Mouse (Mus musculus) kidney, postnatal 0 days (tissue): ENCODE results near the gene Acad10. TPM values are rescaled to one million over a fixed set of nuclear protein-coding genes. Genes with fewer than 3 reads are reported as not detected.

Experiments used
- ATAC-seq: fragments of 200-750 bp; cut with Nextera tagmentation; replicated peaks from 2 replicates; pipeline ENCODE4 v1.8.0; 2017; ENCODE audit warnings: low read depth, moderate number of reproducible peaks, moderate TSS enrichment, moderate library complexity; ENCODE audit not compliant: low FRiP score
- DNase-seq: peaks from one replicate; pipeline ENCODE4 v3.0.0-alpha.2; 2016; ENCODE audit warnings: low spot score
- H3K27ac ChIP-seq: fragments of 300-500 bp; sonication (generic); 2 replicates; pipeline ENCODE4 v1.5.1; 2014; ENCODE audit warnings: mild to moderate bottlenecking
- H3K27me3 ChIP-seq: fragments of 300-500 bp; sonication (generic); 2 replicates; pipeline ENCODE4 v1.6.1; 2014; ENCODE audit warnings: low read length, mixed read lengths; ENCODE audit not compliant: insufficient read depth
- H3K36me3 ChIP-seq: fragments of 300-500 bp; sonication (generic); 2 replicates; pipeline ENCODE4 v1.6.1; 2014; ENCODE audit warnings: low read length, mixed read lengths; ENCODE audit not compliant: insufficient read depth
- H3K4me1 ChIP-seq: fragments of 300-500 bp; sonication (generic); replicated peaks from 2 replicates; pipeline ENCODE4 v1.6.1; 2014; ENCODE audit warnings: antibody characterized with exemption, low read length, mixed read lengths; ENCODE audit not compliant: insufficient read depth
- H3K4me2 ChIP-seq: fragments of 300-500 bp; sonication (generic); 2 replicates; pipeline ENCODE4 v1.6.1; 2014; ENCODE audit warnings: mild to moderate bottlenecking, low read length, moderate library complexity, mixed read lengths
- H3K4me3 ChIP-seq: fragments of 300-500 bp; sonication (generic); replicated peaks from 2 replicates; pipeline ENCODE4 v1.5.1; 2014; ENCODE audit warnings: low read depth, low read length
- H3K9ac ChIP-seq: fragments of 300-500 bp; sonication (generic); 2 replicates; pipeline ENCODE4 v1.6.1; 2014; ENCODE audit warnings: low read depth, low read length
- H3K9me3 ChIP-seq: fragments of 300-500 bp; sonication (generic); replicated peaks from 2 replicates; pipeline ENCODE4 v1.6.1; 2016; ENCODE audit warnings: low read length, inconsistent platforms, mixed read lengths
- CTCF ChIP-seq: IDR thresholded peaks from 2 replicates; pipeline ENCODE4 v1.5.1; 2016; ENCODE audit warnings: antibody characterized with exemption, low read depth, mild to moderate bottlenecking, moderate library complexity
- WGBS: fragments of 180-500 bp; shearing (Covaris S2); extraction: QIAGEN DNeasy Blood & Tissue Kit; methylation state at CpG from one replicate; pipeline ENCODE4 v1.1.7; 2014; 5-methylcytosine and 5-hydroxymethylcytosine counted together
- polyA plus RNA-seq: library from polyadenylated mRNA; unstranded; fragments of >200 nt; fragmentation: Nextera tagmentation; extraction: Ambion mirVana; gene quantifications from 2 replicates; pipeline ENCODE4 v1.2.1, GENCODE M21; 2015

Gene Acad10
- polyA plus RNA-seq, 1 experiment from 2014 or later: 7.6 TPM

DNA sequence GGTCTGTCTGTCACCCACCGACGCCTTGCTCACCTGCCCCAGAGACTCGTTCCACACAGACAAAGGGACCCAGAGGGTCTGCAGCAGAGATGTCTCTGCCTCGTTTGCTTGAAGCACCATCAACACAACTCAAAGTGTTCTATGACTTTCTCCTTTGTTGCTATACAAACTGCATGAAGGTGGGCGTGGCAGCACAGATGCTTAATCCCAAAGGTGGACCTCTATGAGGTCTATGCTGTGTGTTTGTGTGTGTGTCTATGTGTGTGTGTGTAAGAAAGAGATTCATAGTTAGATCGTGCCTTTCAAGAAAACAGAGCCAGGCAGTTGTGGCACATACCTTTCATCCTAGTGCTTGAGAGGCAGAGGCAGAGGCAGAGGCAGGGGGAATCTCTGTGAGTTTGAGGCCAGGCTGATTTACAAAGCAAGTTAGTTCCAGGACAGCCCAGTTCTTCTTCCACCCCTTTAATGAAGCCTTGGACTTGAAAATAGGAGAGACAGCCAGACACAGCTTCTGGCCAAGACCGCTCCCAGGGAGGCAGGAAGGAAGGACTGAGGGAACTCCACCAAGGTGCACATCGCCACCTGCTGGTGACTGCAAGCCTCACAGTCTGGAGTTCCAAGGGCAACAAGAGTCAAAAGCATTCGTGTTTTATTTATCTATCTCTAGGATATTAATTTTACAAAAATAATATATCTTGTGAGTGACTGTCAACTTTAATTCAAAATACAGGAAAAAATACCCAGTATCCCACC, 58.6 kb downstream of the Acad10 start:
- H3K27ac ChIP-seq: no peak overlapping the region
- no peaks in the 10 kb centered on the region for H3K36me3 ChIP-seq
- no peak overlapping the region for H3K9ac ChIP-seq
- no peaks in the 10 kb centered on the region for H3K4me1 ChIP-seq
- no peak for ATAC-seq
- TF ChIP-seq CTCF: peak; percentile 97
- H3K9me3 ChIP-seq: no peaks in the 10 kb centered on the region
- peak; percentile 92 for DNase-seq
- H3K4me2 ChIP-seq: no peak overlapping the region
- no peaks in the 10 kb centered on the region for H3K27me3 ChIP-seq
- no peak overlapping the region for H3K4me3 ChIP-seq
- WGBS: 35% methylated on average over 9 of the region's 9 CpGs

DNA sequence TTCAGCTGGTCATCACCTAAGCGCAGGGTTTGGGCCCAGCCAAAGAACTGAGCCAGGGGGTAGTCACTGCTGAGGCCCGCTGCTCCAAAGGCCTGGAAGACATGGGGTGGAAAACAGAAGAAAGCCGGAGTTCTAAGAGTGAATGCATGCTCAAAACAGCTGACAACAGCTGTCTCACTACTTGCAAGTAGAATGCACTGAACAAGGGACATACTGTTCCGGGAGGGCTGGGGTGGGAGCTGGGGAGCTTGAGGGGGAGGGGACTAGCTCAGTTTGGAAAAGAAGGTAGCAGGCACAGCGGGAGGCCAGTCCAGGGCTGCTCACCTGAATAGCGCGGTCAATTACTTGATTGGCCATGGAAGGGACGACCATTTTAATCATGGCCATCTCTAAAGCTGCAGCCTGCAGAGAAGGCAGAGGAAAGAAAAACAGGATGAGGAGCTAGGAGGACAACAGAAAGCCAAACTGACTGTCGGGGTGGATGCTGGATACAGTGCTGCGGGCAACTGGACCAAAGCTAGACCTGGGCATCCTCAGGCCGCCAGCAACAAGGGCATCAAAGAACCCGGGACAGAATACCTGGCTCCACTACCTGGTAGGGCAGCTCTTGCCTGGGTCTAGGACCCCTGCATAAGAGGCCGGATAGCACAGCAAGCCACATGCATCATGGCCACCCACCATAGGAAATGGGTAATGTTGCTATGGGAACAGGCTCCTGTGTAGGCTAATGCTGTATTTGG, 61.3 kb downstream of the Acad10 start:
- Histone ChIP-seq H3K27ac (peak overlapping the region; percentile 56; the same call in 1 of the 2 replicates), H3K4me2 (no peak overlapping the region), H3K4me1 (peaks cover 2% of the 10 kb centered on the region; the same call in 1 of the 2 replicates), H3K36me3 (no peaks in the 10 kb centered on the region), H3K4me3 (no peak overlapping the region), H3K9ac (no peak overlapping the region), H3K27me3 (no peaks in the 10 kb centered on the region), H3K9me3 (no peaks in the 10 kb centered on the region)
- 74% methylated on average over 13 of the region's 13 CpGs for WGBS
- no peak for TF ChIP-seq CTCF
- ATAC-seq: no peak
- DNase-seq: peak; percentile 36

DNA sequence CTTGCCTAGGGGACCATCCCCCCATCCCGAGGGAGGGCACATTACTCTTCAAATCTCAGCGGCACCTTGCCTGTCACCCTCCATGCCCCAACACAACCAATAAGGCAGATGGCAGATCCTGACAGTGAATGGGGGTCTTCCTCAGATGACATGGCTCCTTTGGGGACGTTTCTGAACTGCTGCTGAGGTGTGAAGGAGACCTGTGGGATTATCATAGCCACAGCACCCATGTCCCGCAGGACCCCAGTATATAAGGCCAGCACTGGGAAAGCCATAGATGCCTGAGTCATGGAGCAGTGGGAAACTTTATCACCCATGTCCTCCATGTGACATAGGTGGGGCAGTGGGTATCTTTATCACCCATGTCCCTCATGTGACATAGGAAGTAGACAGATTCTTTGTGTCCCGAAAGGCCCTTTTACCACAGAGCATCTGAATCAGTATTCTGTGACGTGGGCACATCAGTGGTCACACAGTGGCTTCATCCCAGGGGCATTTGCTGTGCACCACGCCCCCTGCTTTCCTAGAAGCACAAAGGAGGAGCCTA, 62.2 kb downstream of the Acad10 start:
- Histone ChIP-seq H3K36me3 (no peaks in the 10 kb centered on the region), H3K27ac (no peak overlapping the region), H3K4me3 (no peak overlapping the region), H3K9me3 (no peaks in the 10 kb centered on the region), H3K27me3 (no peaks in the 10 kb centered on the region), H3K4me1 (peaks cover 9% of the 10 kb centered on the region), H3K9ac (no peak overlapping the region), H3K4me2 (no peak overlapping the region)
- ATAC-seq (no peak), DNase-seq (no peak)
- WGBS: 76% methylated on average over 7 of the region's 7 CpGs
- no peak for TF ChIP-seq CTCF

DNA sequence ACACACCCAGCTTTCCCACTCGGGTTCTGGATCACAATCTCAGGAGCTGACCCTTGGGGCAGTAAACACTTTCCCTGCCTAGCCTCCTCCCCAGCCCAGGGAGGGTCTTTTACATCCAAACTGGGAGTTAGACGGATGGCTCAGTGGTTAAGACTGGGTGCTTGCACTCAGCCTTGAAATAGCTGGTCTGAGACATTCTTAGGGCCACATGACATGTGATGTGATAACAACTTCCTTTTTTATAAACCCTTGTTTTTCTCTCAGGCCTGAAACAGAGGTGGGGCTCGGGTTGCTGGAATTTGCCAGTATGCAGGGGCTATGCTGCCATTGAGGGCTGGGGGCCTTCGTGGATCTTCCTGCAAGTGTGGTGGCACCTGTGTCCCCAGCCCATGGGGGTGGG, 63.0 kb downstream of the Acad10 start:
- Histone ChIP-seq H3K36me3 (no peaks in the 10 kb centered on the region), H3K27me3 (no peaks in the 10 kb centered on the region), H3K4me2 (no peak overlapping the region), H3K4me1 (peaks cover 11% of the 10 kb centered on the region), H3K9ac (no peak overlapping the region), H3K27ac (no peak overlapping the region), H3K9me3 (no peaks in the 10 kb centered on the region), H3K4me3 (no peak overlapping the region)
- WGBS: 71% methylated on average over 4 of the region's 4 CpGs
- DNase-seq (no peak), ATAC-seq (no peak)
- TF ChIP-seq CTCF: no peak

DNA sequence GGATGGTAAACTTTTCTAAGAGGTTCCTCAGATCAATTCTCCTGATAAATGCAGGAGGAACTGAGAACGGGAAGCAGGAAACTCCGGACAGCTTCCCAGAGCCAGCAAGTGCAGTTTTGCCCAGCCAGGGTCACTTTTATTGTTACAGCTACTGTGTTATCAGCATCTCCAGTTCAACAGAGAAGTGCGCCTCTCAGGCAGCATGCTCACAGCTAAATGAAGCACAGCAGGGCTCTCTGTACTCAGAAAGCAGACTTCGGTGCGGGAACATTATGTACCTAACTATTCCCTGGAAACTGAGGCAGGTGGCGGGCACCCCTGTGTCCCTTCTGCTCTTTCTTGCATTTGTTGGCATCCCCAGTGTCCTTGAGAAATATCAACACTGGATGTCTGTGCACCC, 64.1 kb downstream of the Acad10 start:
- TF ChIP-seq CTCF: no peak
- no peak overlapping the region for H3K27ac ChIP-seq
- DNase-seq (no peak), ATAC-seq (no peak)
- no peaks in the 10 kb centered on the region for H3K36me3 ChIP-seq
- H3K4me1 ChIP-seq: peaks cover 11% of the 10 kb centered on the region
- no peaks in the 10 kb centered on the region for H3K27me3 ChIP-seq
- no peaks in the 10 kb centered on the region for H3K9me3 ChIP-seq
- 65% methylated on average over 6 of the region's 6 CpGs for WGBS
- H3K4me2 ChIP-seq: no peak overlapping the region
- H3K4me3 ChIP-seq: no peak overlapping the region
- no peak overlapping the region for H3K9ac ChIP-seq

DNA sequence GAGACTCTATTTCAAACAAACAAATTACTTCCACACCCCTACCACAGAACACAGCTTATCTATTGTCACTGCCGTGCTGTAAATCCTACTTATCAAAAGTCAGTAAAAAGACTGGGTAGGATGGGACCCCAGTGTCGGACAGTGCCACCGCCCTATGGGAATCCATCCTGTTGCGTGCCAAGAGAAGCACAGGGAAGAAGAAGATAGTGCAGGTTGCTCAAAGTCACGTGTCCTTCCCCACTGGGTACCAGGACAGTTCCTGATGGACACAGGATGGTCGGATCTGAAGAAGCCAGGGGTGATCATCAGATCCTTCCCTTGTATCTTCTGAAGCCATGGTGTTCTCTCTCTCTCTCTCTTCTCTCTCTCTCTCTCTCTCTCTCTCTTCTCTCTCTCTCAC, 64.6 kb downstream of the Acad10 start:
- H3K27ac ChIP-seq: no peak overlapping the region
- no peak overlapping the region for H3K4me3 ChIP-seq
- peaks cover 11% of the 10 kb centered on the region for H3K4me1 ChIP-seq
- no peaks in the 10 kb centered on the region for H3K27me3 ChIP-seq
- H3K9me3 ChIP-seq: no peaks in the 10 kb centered on the region
- WGBS: 88% methylated on average over 6 of the region's 6 CpGs
- no peak overlapping the region for H3K9ac ChIP-seq
- no peaks in the 10 kb centered on the region for H3K36me3 ChIP-seq
- no peak for TF ChIP-seq CTCF
- no peak for DNase-seq
- ATAC-seq: no peak
- no peak overlapping the region for H3K4me2 ChIP-seq
